Mouse (Mus musculus) lung, embryonic 14.5 days (tissue): ENCODE data around the gene Shb. TPM values are rescaled to one million over a fixed set of nuclear protein-coding genes. Genes with fewer than 3 reads are reported as not detected.

Experiments
- ATAC-seq: fragments of 200-750 bp; cut with Nextera tagmentation; 2 replicates; pipeline ENCODE4 v1.8.0; 2017; ENCODE audit warnings: mild to moderate bottlenecking, moderate TSS enrichment, moderate library complexity; ENCODE audit not compliant: insufficient read depth
- DNase-seq: peaks from one replicate; pipeline ENCODE4 v3.0.0-alpha.2; 2015
- H3K27ac ChIP-seq: fragments of 300-500 bp; sonication (generic); 2 replicates; pipeline ENCODE4 v1.5.1; 2014; ENCODE audit warnings: low read depth, mild to moderate bottlenecking, moderate library complexity
- H3K27me3 ChIP-seq: fragments of 300-500 bp; sonication (generic); 2 replicates; pipeline ENCODE4 v1.6.1; 2014; ENCODE audit warnings: low read length, control low read depth; ENCODE audit not compliant: insufficient read depth
- H3K36me3 ChIP-seq: fragments of 300-500 bp; sonication (generic); 2 replicates; pipeline ENCODE4 v1.6.1; 2014; ENCODE audit warnings: control low read depth; ENCODE audit not compliant: insufficient read depth
- H3K4me1 ChIP-seq: fragments of 300-500 bp; sonication (generic); 2 replicates; pipeline ENCODE4 v1.6.1; 2014; ENCODE audit warnings: antibody characterized with exemption, control low read depth; ENCODE audit not compliant: insufficient read depth
- H3K4me2 ChIP-seq: fragments of 300-500 bp; sonication (generic); 2 replicates; pipeline ENCODE4 v1.6.1; 2014; ENCODE audit warnings: mild to moderate bottlenecking
- H3K4me3 ChIP-seq: fragments of 300-500 bp; sonication (generic); 2 replicates; pipeline ENCODE4 v1.5.1; 2014; ENCODE audit warnings: low read depth, low read length
- H3K9ac ChIP-seq: fragments of 300-500 bp; sonication (generic); 2 replicates; pipeline ENCODE4 v1.6.1; 2014
- H3K9me3 ChIP-seq: fragments of 300-500 bp; sonication (generic); 2 replicates; pipeline ENCODE4 v1.6.1; 2016; ENCODE audit warnings: low read depth, low read length, control low read depth
- CTCF ChIP-seq: IDR thresholded peaks from 2 replicates; pipeline ENCODE4 v1.5.1; 2016; ENCODE audit warnings: antibody characterized with exemption, low read depth
- WGBS: fragments of 180-500 bp; shearing (Covaris S2); extraction: QIAGEN DNeasy Blood & Tissue Kit; methylation state at CpG from one replicate; pipeline ENCODE4 v1.1.7; 2014; 5-methylcytosine and 5-hydroxymethylcytosine counted together
- polyA plus RNA-seq: library from polyadenylated mRNA; unstranded; fragments of >200 nt; fragmentation: Nextera tagmentation; extraction: Ambion mirVana; gene quantifications from 2 replicates; pipeline ENCODE4 v1.2.1, GENCODE M21; 2014

Gene Shb
- polyA plus RNA-seq, 1 experiment from 2014 or later = 10.6 TPM

DNA sequence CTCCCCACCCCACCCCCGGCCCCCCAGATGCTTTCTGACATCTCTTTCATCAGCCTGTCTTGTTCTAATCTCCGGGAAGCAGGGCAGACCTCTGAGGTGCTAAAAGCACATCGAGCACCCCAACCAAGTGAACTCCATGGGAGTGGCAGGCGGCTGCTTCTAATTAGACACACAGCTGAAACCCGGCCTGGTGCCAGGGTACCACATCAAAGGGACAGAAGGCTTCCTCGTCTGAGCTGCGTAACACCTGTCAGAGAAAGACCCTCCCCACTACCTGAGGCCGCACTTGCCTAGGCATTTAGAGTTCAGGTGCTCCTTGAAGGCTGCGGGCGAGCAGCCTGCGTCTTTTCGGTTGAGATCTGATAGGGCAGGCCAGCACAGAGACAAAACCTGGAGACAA is 67.7 kb downstream of the Shb start:
- Histone ChIP-seq H3K4me1 (peaks cover 33% of the 10 kb centered on the region), H3K27ac (no peak overlapping the region), H3K9me3 (no peaks in the 10 kb centered on the region), H3K9ac (no peak overlapping the region), H3K4me2 (no peak overlapping the region), H3K27me3 (no peaks in the 10 kb centered on the region), H3K36me3 (no peaks in the 10 kb centered on the region), H3K4me3 (no peak overlapping the region)
- WGBS = 68% methylated on average over 12 of the region's 12 CpGs
- ATAC-seq (no peak), DNase-seq (no peak)
- TF ChIP-seq CTCF = no peak

DNA sequence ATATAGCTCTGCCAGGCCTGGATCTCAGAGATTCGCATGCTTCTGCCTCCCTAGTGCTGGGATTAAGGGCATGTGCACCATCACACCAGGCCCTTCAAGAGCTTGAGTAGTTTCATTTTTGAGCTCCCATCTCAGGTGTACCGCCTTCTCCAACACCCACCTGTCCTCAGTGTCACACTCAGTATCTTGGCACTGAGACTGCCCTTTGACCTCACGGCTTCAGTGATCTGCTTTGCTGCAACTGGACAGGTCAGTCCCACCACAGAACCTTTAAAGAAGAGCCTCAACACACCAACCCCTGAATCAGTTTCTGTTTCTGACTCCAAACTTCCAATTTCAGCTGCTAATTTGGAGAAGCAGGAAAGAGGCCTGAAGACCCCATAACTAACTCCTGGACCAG is 68.1 kb downstream of the Shb start:
- ATAC-seq (no peak), DNase-seq (no peak)
- no peaks in the 10 kb centered on the region for H3K9me3 ChIP-seq
- no peak overlapping the region for H3K4me3 ChIP-seq
- H3K9ac ChIP-seq = no peak overlapping the region
- no peaks in the 10 kb centered on the region for H3K36me3 ChIP-seq
- no peak for TF ChIP-seq CTCF
- no peak overlapping the region for H3K4me2 ChIP-seq
- H3K27ac ChIP-seq = no peak overlapping the region
- no peaks in the 10 kb centered on the region for H3K27me3 ChIP-seq
- H3K4me1 ChIP-seq = peaks cover 34% of the 10 kb centered on the region
- 95% methylated on average over 3 of the region's 3 CpGs for WGBS

DNA sequence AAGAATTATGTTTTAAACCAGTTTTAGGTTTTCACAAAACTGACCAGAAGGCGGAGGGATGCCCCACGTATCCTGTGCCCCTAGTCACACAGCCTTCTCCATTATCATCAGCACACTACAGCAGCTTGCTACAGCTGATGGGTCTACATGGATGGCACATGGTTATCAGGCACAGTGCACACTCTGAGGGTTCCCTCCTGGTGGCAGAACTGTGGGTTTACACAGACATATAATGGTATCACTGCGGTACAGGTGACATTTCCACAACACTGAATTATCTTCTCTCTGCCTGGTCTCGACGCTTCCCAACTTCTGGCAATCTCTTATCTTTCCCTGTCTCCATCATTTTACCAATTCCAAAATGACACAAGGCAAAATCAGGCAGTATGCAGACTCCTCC is 69.6 kb downstream of the Shb start:
- no peak overlapping the region for H3K4me3 ChIP-seq
- ATAC-seq (no peak), DNase-seq (no peak)
- no peak overlapping the region for H3K4me2 ChIP-seq
- no peak overlapping the region for H3K27ac ChIP-seq
- 0 out of 2 replicates have a peak, but pooled peaks cover 2% of the 10 kb centered on the region for H3K36me3 ChIP-seq
- H3K4me1 ChIP-seq = peaks cover 20% of the 10 kb centered on the region
- no peaks in the 10 kb centered on the region for H3K27me3 ChIP-seq
- no peaks in the 10 kb centered on the region for H3K9me3 ChIP-seq
- peak; percentile 29; the same call in 1 of the 2 replicates for TF ChIP-seq CTCF
- 82% methylated on average over 5 of the region's 5 CpGs for WGBS
- no peak overlapping the region for H3K9ac ChIP-seq

- 35% methylated on average over 7 of the region's 7 CpGs for WGBS
- H3K27ac ChIP-seq = no peak overlapping the region
- H3K4me2 ChIP-seq = no peak overlapping the region
- no peaks in the 10 kb centered on the region for H3K27me3 ChIP-seq
- no peak for TF ChIP-seq CTCF
- no peak overlapping the region for H3K9ac ChIP-seq
- ATAC-seq (no peak), DNase-seq (no peak)
- H3K9me3 ChIP-seq = no peaks in the 10 kb centered on the region
- H3K36me3 ChIP-seq = peaks cover 12% of the 10 kb centered on the region; the same call in 1 of the 2 replicates
- no peak overlapping the region for H3K4me3 ChIP-seq
- peaks cover 10% of the 10 kb centered on the region for H3K4me1 ChIP-seq
Observed at GRCm38 (mm10) chr4:45461661-45462060, 70.6 kb downstream of the Shb start.

DNA sequence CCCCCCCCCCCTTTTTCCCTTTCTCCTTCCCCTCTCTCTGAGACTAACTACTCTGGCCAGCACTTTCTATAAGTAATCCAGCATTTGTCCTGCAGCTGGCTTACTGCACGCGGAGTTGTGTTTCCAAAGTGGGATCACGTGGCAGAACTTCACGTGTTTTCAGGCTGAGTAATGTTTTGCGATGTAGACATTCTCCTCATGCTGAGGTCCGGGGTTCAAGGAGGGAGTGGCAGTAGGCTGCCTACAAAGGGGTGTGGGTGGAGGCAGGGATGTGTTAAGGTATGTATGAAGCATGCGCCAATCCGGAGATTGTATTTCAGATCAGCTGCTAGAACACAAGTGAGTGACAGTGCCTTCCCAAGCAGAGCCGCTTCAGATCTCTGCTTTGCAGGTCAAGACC is 72.9 kb downstream of the Shb start:
- Histone ChIP-seq H3K4me2 (no peak overlapping the region), H3K36me3 (peaks cover 22% of the 10 kb centered on the region; the same call in 1 of the 2 replicates), H3K27ac (no peak overlapping the region), H3K9me3 (no peaks in the 10 kb centered on the region), H3K9ac (no peak overlapping the region), H3K27me3 (no peaks in the 10 kb centered on the region), H3K4me1 (peaks cover 9% of the 10 kb centered on the region; the same call in 1 of the 2 replicates), H3K4me3 (no peak overlapping the region)
- TF ChIP-seq CTCF = no peak
- WGBS = 39% methylated on average over 9 of the region's 9 CpGs
- DNase-seq (peak; percentile 69), ATAC-seq (peak; percentile 78)

GRCm38 (mm10) chr4:45457543-45457942 is 74.7 kb downstream of the Shb start:
- 78% methylated on average over 2 of the region's 2 CpGs for WGBS
- H3K9ac ChIP-seq = no peak overlapping the region
- TF ChIP-seq CTCF = no peak
- ATAC-seq (no peak), DNase-seq (no peak)
- no peak overlapping the region for H3K4me3 ChIP-seq
- no peak overlapping the region for H3K27ac ChIP-seq
- H3K9me3 ChIP-seq = no peaks in the 10 kb centered on the region
- peaks cover 22% of the 10 kb centered on the region; the same call in 1 of the 2 replicates for H3K36me3 ChIP-seq
- H3K4me1 ChIP-seq = peaks cover 24% of the 10 kb centered on the region
- no peak overlapping the region for H3K4me2 ChIP-seq
- H3K27me3 ChIP-seq = no peaks in the 10 kb centered on the region

- Histone ChIP-seq H3K27ac (no peak overlapping the region), H3K36me3 (peaks cover 25% of the 10 kb centered on the region; the same call in 1 of the 2 replicates), H3K4me3 (no peak overlapping the region), H3K9ac (no peak overlapping the region), H3K4me2 (no peak overlapping the region), H3K4me1 (peaks cover 24% of the 10 kb centered on the region), H3K27me3 (no peaks in the 10 kb centered on the region), H3K9me3 (no peaks in the 10 kb centered on the region)
- DNase-seq (no peak), ATAC-seq (no peak)
- no peak for TF ChIP-seq CTCF
- WGBS = 77% methylated on average over 4 of the region's 4 CpGs
Observed at GRCm38 (mm10) chr4:45455001-45455400, 77.3 kb downstream of the Shb start.
